Mouse (Mus musculus) limb, embryonic 10.5 days (tissue): ENCODE measurements at regions not wholly inside any gene's neighbourhood (a gene's known extent, or its start where the extent isn't known, plus 50 kb on each side); places are given as distances from the start of the nearest gene placed in this dataset.

Source experiments
- DNase-seq: peaks from one replicate; pipeline ENCODE4 v3.0.0-alpha.2; 2017; ENCODE audit warnings: low spot score
- H3K27ac ChIP-seq: fragments of 300-500 bp; sonication (generic); 2 replicates; pipeline ENCODE4 v1.5.1; 2016; ENCODE audit warnings: mild to moderate bottlenecking
- H3K27me3 ChIP-seq: fragments of 300-500 bp; sonication (generic); 2 replicates; pipeline ENCODE4 v1.6.1; 2016; ENCODE audit warnings: low read depth, mild to moderate bottlenecking; ENCODE audit not compliant: poor library complexity, severe bottlenecking
- H3K36me3 ChIP-seq: fragments of 300-500 bp; sonication (generic); 2 replicates; pipeline ENCODE4 v1.6.1; 2016; ENCODE audit warnings: mild to moderate bottlenecking, moderate library complexity
- H3K4me1 ChIP-seq: fragments of 300-500 bp; sonication (generic); 2 replicates; pipeline ENCODE4 v1.6.1; 2016
- H3K4me3 ChIP-seq: fragments of 300-500 bp; sonication (generic); 2 replicates; pipeline ENCODE4 v1.5.1; 2016; ENCODE audit warnings: mild to moderate bottlenecking, moderate library complexity
- H3K9me3 ChIP-seq: fragments of 300-500 bp; sonication (generic); replicated peaks from 2 replicates; pipeline ENCODE4 v1.6.1; 2016; ENCODE audit warnings: mild to moderate bottlenecking
- WGBS: fragments of 180-500 bp; shearing (Covaris S2); methylation state at CpG from one replicate; pipeline ENCODE4 v1.1.7; 2016; 5-methylcytosine and 5-hydroxymethylcytosine counted together

DNA sequence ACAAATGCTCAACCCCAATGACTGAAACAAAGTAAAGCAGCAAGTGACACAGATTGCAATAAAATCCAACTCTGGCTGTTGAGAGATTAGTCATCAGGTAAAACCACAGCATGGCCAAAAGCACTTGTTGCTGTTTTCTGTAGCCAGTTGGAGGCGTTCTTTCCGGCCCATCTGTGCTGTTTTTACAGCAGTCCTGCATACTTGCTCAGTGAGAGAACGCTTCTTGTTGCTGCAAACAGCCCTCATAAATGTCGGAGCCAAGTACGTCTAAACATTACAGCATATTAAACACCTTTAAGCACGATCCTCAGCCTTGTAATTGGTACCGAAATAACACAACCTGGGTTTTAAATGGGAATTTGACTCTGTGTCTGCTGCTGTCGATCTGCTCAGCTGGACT lies 65.6 kb upstream of the Hs3st3a1 start:
- Histone ChIP-seq H3K27ac (no peak overlapping the region), H3K36me3 (no peaks in the 10 kb centered on the region), H3K4me3 (no peak overlapping the region), H3K9me3 (no peaks in the 10 kb centered on the region), H3K27me3 (no peaks in the 10 kb centered on the region), H3K4me1 (no peaks in the 10 kb centered on the region)
- 70% methylated on average over 8 of the region's 8 CpGs for WGBS
- DNase-seq, result no peak

DNA sequence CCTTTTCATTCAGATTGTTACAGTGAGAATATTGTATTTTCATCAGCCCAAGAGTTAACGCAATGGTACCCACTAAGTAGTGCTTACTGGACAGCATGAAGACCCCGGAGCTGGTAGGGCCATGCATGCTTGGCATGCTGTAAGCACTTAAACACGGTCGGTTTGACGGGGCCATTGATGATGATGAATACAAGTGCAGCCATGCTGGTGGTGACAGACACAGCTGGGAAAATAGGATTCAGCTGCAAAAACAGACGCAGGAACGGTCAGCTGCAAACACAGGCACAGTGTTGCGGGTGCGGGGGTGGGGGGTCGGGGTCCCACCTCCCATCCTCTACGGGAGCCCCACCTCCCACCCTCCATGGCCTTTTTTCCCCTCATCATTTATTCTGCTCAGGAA lies 99.7 kb upstream of the Hs3st3a1 start:
- H3K27ac ChIP-seq, result no peak overlapping the region
- DNase-seq, result no peak
- H3K9me3 ChIP-seq, result no peaks in the 10 kb centered on the region

GRCm38 (mm10) chr11:64332406-64332805 lies 102.7 kb upstream of the Hs3st3a1 start:
- no peaks in the 10 kb centered on the region for H3K36me3 ChIP-seq

More for the DNA sequence above, 99.7 kb upstream of the Hs3st3a1 start:
- H3K27me3 ChIP-seq, result peaks cover 9% of the 10 kb centered on the region; the same call in 1 of the 2 replicates
- H3K36me3 ChIP-seq, result no peaks in the 10 kb centered on the region
- H3K4me3 ChIP-seq, result no peak overlapping the region
- 71% methylated on average over 11 of the region's 11 CpGs for WGBS
- peaks cover 10% of the 10 kb centered on the region for H3K4me1 ChIP-seq

DNA sequence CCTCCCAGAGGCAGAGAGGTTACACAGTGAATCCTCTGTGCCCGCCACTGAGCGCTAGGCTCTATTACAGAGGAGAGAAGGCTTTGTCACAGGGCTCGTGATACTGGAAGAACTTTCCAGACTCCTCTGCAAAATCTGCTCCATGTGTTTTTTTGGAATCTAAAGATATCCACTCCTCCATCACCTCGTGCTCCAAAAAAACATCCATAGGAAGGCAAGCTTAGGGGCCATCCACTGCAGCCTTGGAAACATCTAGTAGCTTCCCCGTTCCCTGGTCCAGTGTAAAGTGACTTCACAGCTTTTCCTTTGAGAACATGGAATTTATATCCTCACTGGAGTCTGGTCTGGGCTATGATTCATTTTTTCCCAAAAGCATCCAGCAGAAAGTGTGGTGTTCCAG lies 103.3 kb upstream of the Hs3st3a1 start:
- no peak for DNase-seq
- WGBS, result 82% methylated on average over 5 of the region's 5 CpGs
- H3K36me3 ChIP-seq, result no peaks in the 10 kb centered on the region

More at GRCm38 (mm10) chr11:64332406-64332805, 102.7 kb upstream of the Hs3st3a1 start:
- 79% methylated on average over 7 of the region's 7 CpGs for WGBS
- H3K27me3 ChIP-seq, result peaks cover 13% of the 10 kb centered on the region; the same call in 1 of the 2 replicates
- DNase-seq, result no peak
- H3K4me3 ChIP-seq, result no peak overlapping the region
- no peaks in the 10 kb centered on the region for H3K9me3 ChIP-seq
- no peak overlapping the region for H3K27ac ChIP-seq
- peaks cover 21% of the 10 kb centered on the region for H3K4me1 ChIP-seq

GRCm38 (mm10) chr11:64329129-64329528 lies 106.0 kb upstream of the Hs3st3a1 start:
- no peak overlapping the region for H3K4me3 ChIP-seq
- peaks cover 22% of the 10 kb centered on the region for H3K4me1 ChIP-seq
- DNase-seq, result no peak
- no peaks in the 10 kb centered on the region for H3K36me3 ChIP-seq
- peaks cover 13% of the 10 kb centered on the region; the same call in 1 of the 2 replicates for H3K27me3 ChIP-seq
- WGBS, result 85% methylated on average over 3 of the region's 3 CpGs
- no peak overlapping the region for H3K27ac ChIP-seq
- no peaks in the 10 kb centered on the region for H3K9me3 ChIP-seq

More for the DNA sequence above, 103.3 kb upstream of the Hs3st3a1 start:
- no peak overlapping the region for H3K4me3 ChIP-seq
- peaks cover 13% of the 10 kb centered on the region; the same call in 1 of the 2 replicates for H3K27me3 ChIP-seq
- H3K9me3 ChIP-seq, result no peaks in the 10 kb centered on the region
- no peak overlapping the region for H3K27ac ChIP-seq
- H3K4me1 ChIP-seq, result peaks cover 21% of the 10 kb centered on the region

DNA sequence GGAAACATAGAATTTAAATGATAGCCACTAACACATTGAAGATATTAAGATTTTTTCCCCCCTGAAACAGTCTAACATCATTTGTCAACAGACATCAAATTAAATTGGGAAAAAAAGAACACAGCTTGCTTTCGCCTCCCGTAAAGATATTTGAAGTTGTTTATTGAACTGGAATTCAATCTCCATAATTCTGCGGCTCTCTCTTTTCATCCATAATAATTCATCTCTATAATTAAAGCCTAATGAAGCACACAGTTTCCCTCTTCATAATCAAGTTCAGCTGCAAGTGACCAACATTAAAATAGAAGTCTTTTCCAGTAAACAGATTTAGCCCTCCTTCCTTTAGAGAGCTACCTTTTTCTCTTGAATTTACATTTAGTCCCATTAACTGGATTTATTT lies 107.4 kb upstream of the Hs3st3a1 start:
- Histone ChIP-seq H3K27ac (no peak overlapping the region), H3K9me3 (no peaks in the 10 kb centered on the region), H3K36me3 (no peaks in the 10 kb centered on the region), H3K4me3 (no peak overlapping the region), H3K4me1 (peaks cover 22% of the 10 kb centered on the region), H3K27me3 (peaks cover 13% of the 10 kb centered on the region; the same call in 1 of the 2 replicates)
- no peak for DNase-seq
- 50% methylated on average over 3 of the region's 3 CpGs for WGBS

DNA sequence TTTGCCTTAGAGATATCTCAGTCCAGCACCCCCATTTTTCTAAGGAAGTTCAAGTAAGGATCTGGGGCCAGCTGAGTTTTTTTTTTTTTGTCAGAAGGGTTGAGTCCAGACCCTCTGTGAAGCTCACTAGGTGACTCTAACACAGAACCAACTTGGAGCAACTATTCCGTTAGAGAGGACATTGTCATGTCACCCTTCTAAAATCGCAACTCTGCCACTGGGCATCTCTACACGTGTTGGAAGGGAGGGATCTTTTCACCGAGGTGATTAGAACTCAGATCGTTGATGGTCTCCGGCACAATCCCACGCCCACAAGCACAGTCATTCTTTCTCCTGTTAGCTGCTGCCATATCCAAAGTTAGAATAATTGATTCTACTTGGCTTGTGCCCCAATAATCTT lies 108.5 kb upstream of the Hs3st3a1 start:
- Histone ChIP-seq H3K9me3 (no peaks in the 10 kb centered on the region), H3K36me3 (no peaks in the 10 kb centered on the region), H3K4me1 (peaks cover 22% of the 10 kb centered on the region), H3K27me3 (peaks cover 12% of the 10 kb centered on the region; the same call in 1 of the 2 replicates), H3K27ac (no peak overlapping the region), H3K4me3 (no peak overlapping the region)
- 93% methylated on average over 7 of the region's 7 CpGs for WGBS
- no peak for DNase-seq

DNA sequence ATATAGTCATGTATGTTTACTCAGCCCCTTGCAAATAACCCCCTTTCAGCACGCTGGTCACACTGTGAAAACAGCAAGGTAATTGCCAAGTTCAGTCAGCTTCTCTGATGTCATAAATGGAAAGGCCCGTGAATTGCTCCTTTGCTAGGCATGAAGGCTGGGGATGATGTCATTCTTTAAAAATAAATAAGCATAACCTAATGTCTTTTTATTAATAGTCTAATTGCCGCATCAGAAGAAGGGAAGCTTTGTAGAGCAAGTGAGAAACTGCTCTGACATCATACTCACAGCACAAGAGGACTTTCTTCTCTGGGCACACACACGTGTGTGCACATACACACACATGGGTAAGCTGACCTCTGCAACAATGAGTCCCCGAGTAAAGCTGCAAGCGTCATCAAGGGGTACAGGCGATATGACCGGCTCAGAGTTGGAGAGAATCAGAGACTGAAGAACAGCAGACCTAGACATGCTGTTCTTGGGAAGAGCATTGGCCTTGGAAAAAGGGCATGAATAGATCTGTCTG lies 113.2 kb upstream of the Hs3st3a1 start:
- Histone ChIP-seq H3K27ac (no peak overlapping the region), H3K9me3 (no peaks in the 10 kb centered on the region), H3K36me3 (no peaks in the 10 kb centered on the region), H3K4me1 (peaks cover 12% of the 10 kb centered on the region; the same call in 1 of the 2 replicates), H3K27me3 (no peaks in the 10 kb centered on the region), H3K4me3 (no peak overlapping the region)
- 88% methylated on average over 8 of the region's 8 CpGs for WGBS
- DNase-seq, result no peak

- Histone ChIP-seq H3K4me3 (no peak overlapping the region), H3K4me1 (peaks cover 6% of the 10 kb centered on the region; the same call in 1 of the 2 replicates)
- 89% methylated on average over 6 of the region's 6 CpGs for WGBS
These were observed 117.7 kb upstream of the Hs3st3a1 start for GRCm38 (mm10) chr11:64317458-64317857.

DNA sequence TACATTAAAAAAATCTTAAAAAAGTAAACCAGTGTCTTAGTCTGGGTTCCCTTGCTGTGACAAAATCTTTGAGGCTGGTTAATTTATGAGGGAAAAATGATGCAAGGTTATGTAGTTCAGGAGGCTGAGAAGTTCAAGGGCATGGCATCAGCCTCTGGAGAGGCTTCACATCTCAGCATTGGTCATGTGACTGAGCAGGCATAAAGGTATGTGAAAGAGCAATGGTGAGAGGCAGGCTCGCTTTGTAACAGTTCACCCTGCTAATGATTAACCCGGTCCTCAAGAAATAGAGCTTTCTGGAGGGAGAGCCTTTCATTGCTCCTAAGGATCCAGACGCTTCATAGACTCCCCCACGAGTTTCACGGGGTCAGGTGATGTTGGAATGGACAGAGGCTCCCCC lies 120.1 kb upstream of the Hs3st3a1 start:
- Histone ChIP-seq H3K27me3 (no peaks in the 10 kb centered on the region), H3K27ac (no peak overlapping the region), H3K9me3 (no peaks in the 10 kb centered on the region), H3K4me3 (no peak overlapping the region), H3K4me1 (peaks cover 6% of the 10 kb centered on the region; the same call in 1 of the 2 replicates), H3K36me3 (no peaks in the 10 kb centered on the region)
- 83% methylated on average over 5 of the region's 5 CpGs for WGBS
- no peak for DNase-seq

More at GRCm38 (mm10) chr11:64317458-64317857, 117.7 kb upstream of the Hs3st3a1 start:
- no peaks in the 10 kb centered on the region for H3K9me3 ChIP-seq
- no peaks in the 10 kb centered on the region for H3K27me3 ChIP-seq
- no peaks in the 10 kb centered on the region for H3K36me3 ChIP-seq
- H3K27ac ChIP-seq, result no peak overlapping the region
- DNase-seq, result no peak

- Histone ChIP-seq H3K27ac (no peak overlapping the region), H3K27me3 (no peaks in the 10 kb centered on the region), H3K36me3 (no peaks in the 10 kb centered on the region), H3K9me3 (no peaks in the 10 kb centered on the region), H3K4me3 (no peak overlapping the region), H3K4me1 (peaks cover 6% of the 10 kb centered on the region; the same call in 1 of the 2 replicates)
- 82% methylated on average over 5 of the region's 5 CpGs for WGBS
- DNase-seq, result no peak
These were observed 121.9 kb upstream of the Hs3st3a1 start for GRCm38 (mm10) chr11:64313241-64313640.

DNA sequence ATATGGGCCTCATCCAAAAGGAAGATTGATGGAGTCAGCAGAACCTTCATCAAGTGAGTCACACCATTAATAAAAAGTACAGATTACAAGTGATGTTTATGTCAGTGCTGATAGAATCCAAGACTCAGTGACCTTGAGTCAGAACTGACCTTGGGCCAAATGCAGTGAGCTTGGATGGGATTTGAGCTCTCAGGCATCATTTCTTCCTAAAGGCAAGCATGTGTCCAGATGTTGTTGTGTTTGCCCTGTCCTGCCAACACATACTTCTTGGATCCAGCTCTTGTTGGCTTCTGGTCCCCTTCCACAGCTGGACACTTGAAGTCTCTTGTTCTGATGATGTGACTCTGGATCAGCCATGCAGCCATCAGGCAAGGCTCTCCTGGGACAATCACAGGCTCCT lies 125.3 kb upstream of the Hs3st3a1 start:
- H3K27ac ChIP-seq, result no peak overlapping the region
- H3K4me1 ChIP-seq, result no peaks in the 10 kb centered on the region
- no peak overlapping the region for H3K4me3 ChIP-seq
- DNase-seq, result no peak
- no peaks in the 10 kb centered on the region for H3K36me3 ChIP-seq
- no peaks in the 10 kb centered on the region for H3K9me3 ChIP-seq
- no peaks in the 10 kb centered on the region for H3K27me3 ChIP-seq

DNA sequence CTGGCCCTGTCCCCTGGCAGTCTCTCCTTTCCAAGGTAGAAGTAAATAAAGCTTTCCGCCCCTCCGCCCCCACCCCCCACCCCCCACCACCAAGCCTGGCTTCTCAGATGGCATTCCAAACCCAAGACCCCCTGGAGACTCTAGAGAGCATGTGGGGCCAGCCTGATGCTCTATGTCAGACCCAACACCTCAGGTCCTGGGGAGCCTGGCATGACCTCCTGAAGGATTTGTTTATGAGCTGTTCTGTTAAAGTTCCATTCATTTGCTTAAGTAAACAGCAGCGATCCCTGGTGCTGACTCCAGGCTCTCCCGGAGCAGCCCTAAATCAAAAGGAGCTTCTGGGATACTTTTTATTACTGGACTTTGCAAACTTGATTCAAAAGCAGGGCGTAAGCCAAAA lies 137.3 kb upstream of the Hs3st3a1 start:
- Histone ChIP-seq H3K4me3 (peak overlapping the region; percentile 3; the same call in 1 of the 2 replicates), H3K27me3 (no peaks in the 10 kb centered on the region)
- WGBS, result 12% methylated on average over 5 of the region's 5 CpGs

DNA sequence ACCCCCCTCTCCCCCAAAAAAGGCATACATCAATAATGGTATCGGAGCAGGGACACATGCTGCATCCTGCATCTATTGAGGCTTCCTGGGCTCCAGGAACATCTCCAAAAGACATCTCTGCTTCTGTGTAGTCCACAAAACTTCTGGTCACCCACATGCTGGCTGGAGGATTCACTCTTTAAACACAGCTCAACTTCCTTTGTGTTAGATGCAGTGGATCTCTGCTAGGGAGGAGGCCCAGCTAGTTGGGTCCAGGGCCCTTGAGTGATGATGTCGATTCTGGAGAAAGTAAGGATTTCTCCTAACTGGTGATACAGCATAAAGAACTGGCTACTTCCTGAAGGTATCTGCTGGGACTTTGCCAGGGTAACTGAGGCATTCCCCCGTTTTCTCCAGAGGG lies 146.9 kb upstream of the Hs3st3a1 start:
- no peak for DNase-seq
- Histone ChIP-seq H3K36me3 (no peaks in the 10 kb centered on the region), H3K4me3 (no peak overlapping the region), H3K27ac (no peak overlapping the region), H3K4me1 (peaks cover 14% of the 10 kb centered on the region), H3K9me3 (no peaks in the 10 kb centered on the region), H3K27me3 (no peaks in the 10 kb centered on the region)
- 89% methylated on average over 3 of the region's 3 CpGs for WGBS

More for the DNA sequence above, 137.3 kb upstream of the Hs3st3a1 start:
- H3K4me1 ChIP-seq, result peaks cover 26% of the 10 kb centered on the region
- no peaks in the 10 kb centered on the region for H3K36me3 ChIP-seq
- H3K9me3 ChIP-seq, result no peaks in the 10 kb centered on the region
- no peak overlapping the region for H3K27ac ChIP-seq
- no peak for DNase-seq
